Mouse (Mus musculus) liver, postnatal 0 days (tissue): ENCODE data around the gene Dscaml1. TPM values are rescaled to one million over a fixed set of nuclear protein-coding genes. Genes with fewer than 3 reads are reported as not detected.
A peak's percentile ranks its signal among the peaks of the same experiment; 100 is the strongest.

Source experiments
- ATAC-seq: fragments of 200-750 bp; cut with Nextera tagmentation; 2 replicates; pipeline ENCODE4 v1.8.0; 2017; ENCODE audit warnings: mild to moderate bottlenecking, moderate library complexity
- DNase-seq: peaks from one replicate; pipeline ENCODE4 v3.0.0-alpha.2; 2016
- H3K27ac ChIP-seq: fragments of 300-500 bp; sonication (generic); 2 replicates; pipeline ENCODE4 v1.5.1; 2014; ENCODE audit warnings: antibody characterized with exemption, moderate library complexity, mild to moderate bottlenecking, low read depth
- H3K27me3 ChIP-seq: fragments of 300-500 bp; sonication (generic); 2 replicates; pipeline ENCODE4 v1.6.1; 2014; ENCODE audit warnings: low read length, control low read depth, mixed read lengths; ENCODE audit not compliant: insufficient read depth
- H3K36me3 ChIP-seq: fragments of 300-500 bp; sonication (generic); replicated peaks from 2 replicates; pipeline ENCODE4 v1.6.1; 2014; ENCODE audit warnings: mild to moderate bottlenecking, control low read depth, low read length, moderate library complexity, mixed read lengths; ENCODE audit not compliant: insufficient read depth
- H3K4me1 ChIP-seq: fragments of 300-500 bp; sonication (generic); 2 replicates; pipeline ENCODE4 v1.6.1; 2014; ENCODE audit warnings: antibody characterized with exemption, mild to moderate bottlenecking, control low read depth; ENCODE audit not compliant: insufficient read depth
- H3K4me2 ChIP-seq: fragments of 300-500 bp; sonication (generic); 2 replicates; pipeline ENCODE4 v1.6.1; 2014; ENCODE audit warnings: low read depth, mild to moderate bottlenecking, low read length, moderate library complexity, mixed read lengths
- H3K4me3 ChIP-seq: fragments of 300-500 bp; sonication (generic); 2 replicates; pipeline ENCODE4 v1.5.1; 2014; ENCODE audit warnings: low read depth, low read length
- H3K9ac ChIP-seq: fragments of 300-500 bp; sonication (generic); replicated peaks from 2 replicates; pipeline ENCODE4 v1.6.1; 2014; ENCODE audit warnings: mild to moderate bottlenecking, moderate library complexity
- H3K9me3 ChIP-seq: fragments of 300-500 bp; sonication (generic); 2 replicates; pipeline ENCODE4 v1.6.1; 2016; ENCODE audit warnings: mild to moderate bottlenecking, control low read depth, low read length, mixed read lengths
- CTCF ChIP-seq: sonication (generic); IDR thresholded peaks from 2 replicates; pipeline ENCODE4 v1.5.1; 2016; ENCODE audit warnings: antibody characterized with exemption, low read depth
- EP300 ChIP-seq: IDR thresholded peaks from 2 replicates; pipeline ENCODE4 v1.6.1; 2016; ENCODE audit warnings: antibody characterized with exemption, low read depth, mild to moderate bottlenecking
- WGBS: fragments of 180-500 bp; shearing (Covaris S2); extraction: QIAGEN DNeasy Blood & Tissue Kit; methylation state at CpG from one replicate; pipeline ENCODE4 v1.1.7; 2014; ENCODE audit not compliant: insufficient replicate concordance; 5-methylcytosine and 5-hydroxymethylcytosine counted together
- polyA plus RNA-seq: library from polyadenylated mRNA; unstranded; fragments of >200 nt; fragmentation: Nextera tagmentation; extraction: Ambion mirVana; gene quantifications from 2 replicates; pipeline ENCODE4 v1.2.1, GENCODE M21; 2015

Gene Dscaml1
- polyA plus RNA-seq, 1 experiment from 2014 or later = not detected

GRCm38 (mm10) chr9:45779201-45779600 is 352.8 kb downstream of the Dscaml1 start:
- H3K27me3 ChIP-seq = no peaks in the 10 kb centered on the region
- no peak overlapping the region for H3K9ac ChIP-seq
- H3K4me3 ChIP-seq = no peak overlapping the region
- no peak for TF ChIP-seq CTCF
- no peak for TF ChIP-seq EP300
- H3K36me3 ChIP-seq = peaks cover 26% of the 10 kb centered on the region
- DNase-seq = no peak
- no peak overlapping the region for H3K27ac ChIP-seq
- H3K4me1 ChIP-seq = no peaks in the 10 kb centered on the region
- ATAC-seq = no peak
- H3K4me2 ChIP-seq = no peak overlapping the region
- H3K9me3 ChIP-seq = no peaks in the 10 kb centered on the region
- WGBS = 70% methylated on average over 6 of the region's 6 CpGs

GRCm38 (mm10) chr9:45783249-45784069 is 357.0 kb downstream of the Dscaml1 start:
- 80% methylated on average over 12 of the region's 12 CpGs for WGBS
- no peaks in the 10 kb centered on the region for H3K27me3 ChIP-seq
- H3K27ac ChIP-seq = no peak overlapping the region
- peaks cover 12% of the 10 kb centered on the region for H3K4me1 ChIP-seq
- no peaks in the 10 kb centered on the region for H3K9me3 ChIP-seq
- ATAC-seq (no peak), DNase-seq (no peak)
- H3K4me3 ChIP-seq = no peak overlapping the region
- TF ChIP-seq EP300 = no peak
- no peak for TF ChIP-seq CTCF
- H3K36me3 ChIP-seq = peaks cover 10% of the 10 kb centered on the region
- no peak overlapping the region for H3K4me2 ChIP-seq
- H3K9ac ChIP-seq = no peak overlapping the region

DNA sequence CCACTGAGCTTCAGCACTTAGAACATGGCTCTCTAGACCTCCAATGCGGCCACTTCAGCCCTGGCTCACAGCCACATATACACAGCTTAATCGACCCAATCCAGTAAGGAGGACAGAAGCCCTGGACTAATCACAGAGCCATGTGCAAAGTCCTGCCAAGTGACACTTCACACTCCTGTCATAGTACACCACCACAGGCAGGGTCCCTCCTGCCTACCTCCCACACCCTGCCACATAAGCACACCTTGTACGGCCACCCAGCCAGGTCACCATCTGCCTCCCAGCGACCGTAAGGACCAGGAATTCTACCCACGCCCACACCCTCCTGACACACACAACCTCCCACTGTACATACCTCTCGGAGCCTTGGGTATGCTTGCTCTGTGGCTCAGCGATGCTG is 360.6 kb downstream of the Dscaml1 start:
- DNase-seq = peak; percentile 30
- peak overlapping the region; percentile 66 for H3K4me2 ChIP-seq

GRCm38 (mm10) chr9:45787547-45787946 is 361.1 kb downstream of the Dscaml1 start:
- 0 out of 2 replicates have a peak, but pooled peaks cover 4% of the 10 kb centered on the region for H3K36me3 ChIP-seq
- H3K9me3 ChIP-seq = no peaks in the 10 kb centered on the region
- H3K9ac ChIP-seq = peak overlapping the region; percentile 67
- 52% methylated on average over 6 of the region's 6 CpGs for WGBS
- H3K4me3 ChIP-seq = peak overlapping the region; percentile 53
- peak; percentile 81 for DNase-seq
- H3K4me2 ChIP-seq = peak overlapping the region; percentile 66
- H3K27me3 ChIP-seq = no peaks in the 10 kb centered on the region
- TF ChIP-seq EP300 (peak; percentile 59), CTCF (no peak)
- H3K4me1 ChIP-seq = peaks cover 17% of the 10 kb centered on the region
- peak; percentile 87 for ATAC-seq
- H3K27ac ChIP-seq = peak overlapping the region; percentile 84

More for the DNA sequence above, 360.6 kb downstream of the Dscaml1 start:
- TF ChIP-seq EP300 (no peak), CTCF (no peak)
- Histone ChIP-seq H3K27me3 (no peaks in the 10 kb centered on the region), H3K36me3 (0 out of 2 replicates have a peak, but pooled peaks cover 4% of the 10 kb centered on the region), H3K4me1 (peaks cover 17% of the 10 kb centered on the region), H3K27ac (peak overlapping the region; percentile 84), H3K4me3 (peak overlapping the region; percentile 53), H3K9me3 (no peaks in the 10 kb centered on the region), H3K9ac (peak overlapping the region; percentile 67)
- WGBS = 78% methylated on average over 8 of the region's 8 CpGs
- ATAC-seq = peak; percentile 57

DNA sequence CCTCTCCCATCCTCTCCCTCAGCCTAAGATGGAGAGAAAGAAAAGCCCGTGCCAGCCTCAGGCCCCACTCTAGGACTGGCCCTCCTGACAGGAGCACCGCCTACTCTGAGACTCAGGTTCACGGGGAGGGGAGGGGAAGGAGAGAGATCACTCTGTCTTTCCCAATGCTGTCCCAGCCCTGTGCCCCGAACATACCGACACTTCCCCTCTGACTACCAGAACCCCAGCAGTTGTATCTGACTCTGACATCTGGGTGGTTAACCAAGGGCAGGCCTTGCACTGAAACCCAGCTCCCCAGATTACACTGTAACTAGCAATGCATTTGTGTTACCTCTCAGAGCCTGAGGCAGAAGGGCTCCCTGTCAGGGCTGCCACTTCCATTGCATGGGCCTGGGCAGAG is 362.0 kb downstream of the Dscaml1 start:
- ATAC-seq = peak; percentile 68
- Histone ChIP-seq H3K9ac (0 out of 2 replicates have a peak overlapping the region, but pooled peaks have one; percentile 22), H3K4me1 (peaks cover 17% of the 10 kb centered on the region), H3K27me3 (no peaks in the 10 kb centered on the region), H3K27ac (peak overlapping the region; percentile 50), H3K4me3 (no peak overlapping the region), H3K36me3 (0 out of 2 replicates have a peak, but pooled peaks cover 4% of the 10 kb centered on the region), H3K4me2 (peak overlapping the region; percentile 66; the same call in 1 of the 2 replicates), H3K9me3 (no peaks in the 10 kb centered on the region)
- no peak for TF ChIP-seq CTCF
- peak; percentile 53 for TF ChIP-seq EP300
- 28% methylated on average over 5 of the region's 5 CpGs for WGBS
- peak; percentile 47 for DNase-seq

GRCm38 (mm10) chr9:45791456-45792142 is 365.2 kb downstream of the Dscaml1 start:
- WGBS = 78% methylated on average over 8 of the region's 8 CpGs
- no peaks in the 10 kb centered on the region for H3K27me3 ChIP-seq
- H3K9ac ChIP-seq = no peak overlapping the region
- H3K27ac ChIP-seq = no peak overlapping the region
- ATAC-seq (no peak), DNase-seq (no peak)
- H3K4me2 ChIP-seq = no peak overlapping the region
- peaks cover 6% of the 10 kb centered on the region; the same call in 1 of the 2 replicates for H3K36me3 ChIP-seq
- no peaks in the 10 kb centered on the region for H3K9me3 ChIP-seq
- no peak for TF ChIP-seq CTCF
- TF ChIP-seq EP300 = no peak
- H3K4me1 ChIP-seq = peaks cover 17% of the 10 kb centered on the region
- no peak overlapping the region for H3K4me3 ChIP-seq
